Mouse (Mus musculus) right cerebral cortex, postnatal 10 days (tissue): Measurements from ENCODE around the gene Zfp692.

Experiments
- DNase-seq, 2 experiments: peaks; one replicate each; pipeline ENCODE4 v3.0.0; 2021; ENCODE audit warnings: low spot score in 2 of 2

Zfp692 gene

GRCm38 (mm10) chr11:58307411-58308080 is 677 bp downstream of the Zfp692 start:
- DNase-seq = peak; percentile 62 to 66

GRCm38 (mm10) chr11:58308661-58309060 is 1.8 kb downstream of the Zfp692 start:
- no peak for DNase-seq

GRCm38 (mm10) chr11:58314069-58314468 is 7.2 kb downstream of the Zfp692 start:
- DNase-seq = peak in 1 of 2 experiments; percentile 60

- DNase-seq = no peak
These were observed 8.8 kb downstream of the Zfp692 start for GRCm38 (mm10) chr11:58315536-58316168.

- no peak for DNase-seq
These were observed 9.5 kb downstream of the Zfp692 start for GRCm38 (mm10) chr11:58316344-58316743.

DNA sequence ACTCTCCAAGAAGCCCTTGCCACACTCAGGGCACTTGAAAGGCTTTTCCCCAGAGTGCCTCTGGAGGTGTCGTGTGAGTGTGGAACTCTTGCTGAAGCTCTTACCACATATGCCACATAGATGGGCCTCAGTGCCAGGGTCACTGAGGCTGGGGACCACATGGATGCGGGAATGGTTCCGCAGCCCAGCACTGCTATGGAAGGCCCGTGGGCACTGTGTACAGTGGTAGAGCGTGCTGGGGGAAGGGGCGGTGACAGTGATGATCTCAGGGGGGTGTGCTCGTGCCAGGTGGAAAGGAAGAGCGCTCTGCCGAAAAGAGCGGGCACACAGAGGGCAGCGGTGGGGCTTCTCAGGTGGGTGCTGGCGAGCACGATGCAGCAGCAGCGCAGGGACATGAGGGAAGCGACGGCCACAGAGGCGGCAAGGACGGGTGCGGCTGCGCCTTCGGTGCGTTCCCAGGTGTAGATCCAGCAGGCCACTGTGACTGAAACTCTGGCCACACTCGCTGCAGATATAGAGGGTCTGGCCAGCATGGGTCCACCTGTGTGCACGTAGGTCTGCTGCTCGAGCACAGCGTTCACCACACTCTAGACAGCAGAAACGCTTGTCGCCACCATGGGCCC is 10.0 kb downstream of the Zfp692 start:
- no peak for DNase-seq

DNA sequence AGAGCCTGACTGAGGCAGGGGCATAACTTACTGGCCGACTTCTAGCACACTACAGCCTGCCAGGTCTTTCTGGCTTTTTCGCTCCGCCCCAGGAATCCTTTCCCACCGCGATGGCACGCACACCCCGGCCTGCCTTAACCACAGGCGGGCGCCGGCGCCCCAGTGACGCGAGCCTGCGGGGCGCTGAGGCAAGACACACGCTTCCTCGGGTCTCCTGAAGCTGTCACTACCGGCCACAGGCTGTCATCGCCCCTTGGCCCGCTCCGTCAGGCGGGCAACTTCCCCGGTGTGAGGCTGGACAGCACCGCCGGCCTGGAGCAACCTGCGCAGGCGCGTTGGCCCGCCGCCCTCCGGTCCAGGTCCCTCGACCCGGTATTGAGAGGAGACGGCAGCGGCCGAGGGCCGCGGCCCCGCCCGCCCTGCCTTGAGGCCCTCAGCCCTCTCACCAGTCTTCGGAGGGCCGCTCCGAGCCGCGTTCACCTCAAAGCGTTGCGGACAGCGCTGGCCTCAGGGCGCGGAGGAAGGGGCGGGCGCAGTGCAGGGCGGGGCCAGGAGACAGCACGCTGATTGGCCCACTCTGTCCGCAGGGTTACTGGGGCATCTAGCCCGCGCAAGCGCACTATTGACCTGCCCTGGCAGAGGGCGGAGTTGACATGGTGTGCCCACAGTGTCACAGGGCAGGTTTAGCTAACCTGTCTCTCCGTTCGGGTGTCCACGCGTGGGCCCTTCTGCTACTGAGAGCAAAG is 16.1 kb downstream of the Zfp692 start:
- peak; percentile 97 to 98 for DNase-seq

DNA sequence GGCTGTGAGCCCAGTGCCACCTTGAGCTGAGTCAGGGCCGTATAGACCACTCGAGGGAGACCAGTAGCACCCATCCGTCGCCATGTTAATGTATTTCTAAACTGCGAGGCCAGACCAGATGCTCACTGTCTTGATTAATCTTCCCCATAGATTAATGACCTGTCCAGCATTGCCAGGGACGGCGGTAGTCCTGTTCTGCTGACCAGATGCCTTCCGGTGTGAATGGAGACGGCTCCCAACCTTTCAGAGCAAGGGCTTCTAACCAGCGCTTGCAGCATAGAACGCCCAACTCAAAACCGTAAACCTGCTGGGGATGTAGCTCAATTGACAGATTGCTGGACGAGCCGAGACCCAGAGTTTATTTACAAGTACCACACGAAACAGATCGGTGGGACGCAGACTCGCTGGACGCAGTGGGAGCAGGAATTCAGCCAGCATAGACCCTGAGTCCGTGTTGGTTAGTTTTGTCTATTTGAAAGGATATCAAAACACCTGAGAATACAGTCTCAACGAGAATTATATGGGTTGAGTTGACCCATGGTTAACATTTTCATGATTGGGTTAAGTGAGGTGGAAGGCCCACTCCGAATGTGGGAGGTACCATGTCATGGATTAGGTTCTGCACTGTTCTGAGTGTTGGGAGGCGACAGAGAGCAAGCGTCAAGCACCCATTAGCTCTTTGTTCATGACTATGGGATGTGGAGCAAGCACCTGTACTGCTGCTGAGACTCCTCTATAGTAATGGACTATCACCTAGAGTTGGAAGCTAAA is 16.9 kb downstream of the Zfp692 start:
- DNase-seq = no peak

- no peak for DNase-seq
These were observed 17.9 kb downstream of the Zfp692 start for GRCm38 (mm10) chr11:58324614-58325229.

GRCm38 (mm10) chr11:58326781-58327180 is 19.9 kb downstream of the Zfp692 start:
- DNase-seq = no peak

DNA sequence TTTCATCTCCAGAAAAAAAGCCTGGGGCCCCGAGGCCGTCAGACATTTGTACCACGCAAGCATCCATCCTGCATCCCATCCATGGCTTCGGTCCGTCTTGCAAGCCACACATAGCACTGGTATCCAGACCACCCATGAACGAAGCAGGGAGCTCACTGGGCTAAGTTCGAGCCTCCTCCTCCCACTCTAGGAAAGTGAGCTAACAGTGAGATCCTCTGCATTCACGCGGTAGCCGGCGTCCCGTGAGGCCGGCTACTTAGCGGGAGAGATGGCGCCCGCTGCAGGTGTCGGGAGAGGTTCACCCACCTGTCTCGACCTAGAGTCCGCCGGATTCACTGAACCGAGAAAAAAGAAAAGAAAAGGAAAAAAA is 23.0 kb downstream of the Zfp692 start:
- DNase-seq = no peak

GRCm38 (mm10) chr11:58330276-58331148 is 23.6 kb downstream of the Zfp692 start, which contains the start of the genes Zfp672 and Sh3bp5l:
Gene Zfp672 (minus strand): TSS chr11:58330339.
Gene Sh3bp5l (plus strand): TSS chr11:58330724.
- peak; percentile 92 to 94 for DNase-seq

DNA sequence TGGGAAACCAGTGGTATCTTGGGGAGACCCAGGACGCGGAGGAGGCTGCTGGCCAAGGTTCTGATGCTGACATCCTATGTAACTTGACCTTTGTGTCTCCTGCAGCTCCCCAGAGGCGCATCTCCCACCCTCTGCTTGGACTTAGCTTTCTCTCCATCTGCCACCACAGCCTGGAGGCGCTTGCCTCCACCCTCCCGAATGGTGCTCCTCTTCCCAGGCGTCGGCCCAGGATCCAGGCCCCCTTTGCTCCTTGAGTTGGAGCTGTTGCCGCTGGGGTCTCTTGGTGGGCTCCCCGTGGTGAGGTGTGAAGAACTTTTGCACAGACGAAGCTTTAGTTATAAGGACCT is 24.3 kb downstream of the Zfp692 start:
- no peak for DNase-seq

- DNase-seq = no peak
These were observed 24.7 kb downstream of the Zfp692 start for GRCm38 (mm10) chr11:58331546-58331945.

DNA sequence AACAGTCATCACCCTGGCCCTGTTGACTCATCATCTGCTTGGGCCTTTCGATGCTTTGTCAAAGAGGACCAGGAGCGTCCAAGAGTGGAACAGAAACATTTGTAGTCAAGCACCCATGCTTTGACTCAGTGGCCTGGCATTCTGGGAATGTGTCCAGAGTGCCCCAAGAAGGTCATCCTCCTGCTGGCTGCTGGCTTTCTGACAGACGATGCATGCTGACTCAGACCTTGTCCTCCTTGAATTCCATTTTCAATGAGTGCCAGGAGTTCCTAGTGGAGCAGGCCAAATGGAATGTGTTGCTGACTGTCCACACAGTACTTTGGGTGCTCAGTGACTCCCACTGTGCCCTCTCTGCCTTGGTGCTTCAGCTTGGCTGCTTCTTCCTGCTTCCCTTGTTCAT is 27.9 kb downstream of the Zfp692 start:
- DNase-seq = no peak

GRCm38 (mm10) chr11:58346745-58347144 is 39.9 kb downstream of the Zfp692 start:
- no peak for DNase-seq

GRCm38 (mm10) chr11:58350628-58351027 is 43.8 kb downstream of the Zfp692 start:
- DNase-seq = no peak

DNA sequence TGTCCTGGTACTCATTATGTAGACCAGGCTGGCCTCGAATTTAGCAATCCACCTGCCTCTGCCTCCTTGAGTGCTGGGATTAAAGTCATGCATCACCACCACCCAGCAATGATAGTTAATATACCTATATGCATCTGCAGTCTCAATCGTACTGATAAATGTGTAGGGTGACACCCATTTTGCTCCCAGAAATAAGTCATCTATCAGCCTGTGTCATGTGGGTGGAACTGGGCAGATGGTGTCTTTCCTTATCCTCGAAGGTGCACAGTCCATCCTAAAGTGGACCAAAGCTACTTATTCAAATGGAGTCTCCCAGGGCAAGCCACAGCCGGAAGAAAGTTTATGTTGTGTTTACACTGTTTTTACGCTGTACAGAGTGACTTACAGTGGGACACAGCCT is 44.3 kb downstream of the Zfp692 start:
- DNase-seq = no peak

GRCm38 (mm10) chr11:58352681-58353548 is 46.0 kb downstream of the Zfp692 start:
- no peak for DNase-seq
